In the genomic region with DNA sequence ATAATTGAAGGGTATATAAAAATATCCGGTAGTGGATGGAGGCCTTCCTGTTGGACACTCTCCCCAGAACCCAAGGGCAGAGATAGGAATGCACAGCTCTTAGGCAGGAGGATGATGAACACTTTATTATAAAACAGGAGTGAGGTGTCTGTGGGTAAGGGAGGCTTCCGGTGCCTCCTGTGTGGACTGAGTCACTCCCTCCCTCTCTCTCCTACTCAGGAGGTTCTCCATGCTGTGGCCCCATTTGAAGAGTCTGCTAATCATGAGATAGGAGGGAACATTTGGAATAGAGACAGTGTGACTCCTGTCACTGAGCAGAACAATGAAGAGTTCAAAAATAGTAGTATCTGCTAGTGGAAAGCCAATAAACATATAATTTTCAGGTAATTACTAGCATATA, we compare ENCODE assay signal across 26 mouse cellular contexts.
"Had no signal": no experiment of that assay in that cellular context is flagged by ENCODE, and none has a peak within 500 bp of the region (broad histone marks: within the 10 kb centered on the region; RNA-seq: fewer than 3 reads in every experiment).

No protein-coding gene starts in this region.

- ATAC-seq: hindbrain, embryonic 16.5 days; inflammation-experienced regulatory T-cells, adult 6 months; intestine, embryonic 15.5 days; intestine, postnatal 0 days had no signal

- H3K27ac ChIP-seq: gastrocnemius, adult 2 months; heart, adult 2 months; heart, embryonic 10.5 days; hindbrain, embryonic 10.5 days; hindbrain, embryonic 12.5 days; hindbrain, embryonic 14.5 days; intestine, embryonic 15.5 days; layer of hippocampus, adult 2 months; limb, embryonic 10.5 days; limb, embryonic 12.5 days; liver, embryonic 13.5 days; liver, embryonic 15.5 days had no signal

- H3K4me3 ChIP-seq: gastrocnemius, adult 2 months; heart, adult 2 months; heart, embryonic 10.5 days; heart, embryonic 12.5 days; hindbrain, embryonic 10.5 days; hindbrain, embryonic 12.5 days; intestine, embryonic 15.5 days; layer of hippocampus, adult 2 months; limb, embryonic 10.5 days; limb, embryonic 12.5 days; liver, embryonic 13.5 days; liver, embryonic 15.5 days had no signal

- DNase-seq: gastrocnemius, adult 2 months; gastrocnemius, postnatal 10 days; gastrocnemius, postnatal 25 days; heart, adult 2 months; heart, postnatal 10 days; heart, postnatal 4 days; kidney, adult 18-20 months; kidney, adult 8-10 months; kidney, postnatal 10 days; kidney, postnatal 25 days; kidney, postnatal 4 days; liver; liver, embryonic 13.5 days had no signal
